ENCODE assay signal across 8 mouse cellular contexts in genomic region chr2:37421903-37422302, GRCm38 (mm10). TPM values are rescaled to one million over a fixed set of nuclear protein-coding genes. Genes with fewer than 3 reads are reported as not detected.
DNase-seq lines count a peak whose midpoint lies in the region; ATAC-seq and TF ChIP-seq lines count a peak whose summit lies in the region.

No protein-coding gene starts in this region.

- peak overlapping the region; percentile 84 to 95 for H3K27ac ChIP-seq in heart, embryonic 14.5 days (replicated peaks in 1 of 2; ENCODE audit: control insufficient read depth in 1 of 2, insufficient read depth in 1 of 2, low read depth in 2 of 2, low read length in 2 of 2)
- no peak overlapping the region for H3K27ac ChIP-seq in ES-E14 (ENCODE audit: insufficient read depth, low read depth, low read length, poor library complexity, severe bottlenecking)
- peak overlapping the region; percentile 91 for H3K27ac ChIP-seq in forebrain, embryonic 16.5 days (ENCODE audit: low read length)
- H3K27ac ChIP-seq in liver, postnatal 0 days (ENCODE audit: low read depth) = peak overlapping the region; percentile 92

- ATAC-seq in heart, embryonic 14.5 days (ENCODE audit: insufficient number of reproducible peaks, insufficient read depth, low FRiP score, low read depth) = no peak
- no peak for ATAC-seq in forebrain, embryonic 16.5 days
- ATAC-seq in liver, postnatal 0 days = no peak
- ATAC-seq in CD4-positive, CD25-positive, alpha-beta regulatory T cell, adult 4 months = no peak

- WGBS in heart, embryonic 14.5 days = 8% methylated on average over 3 of the region's 3 CpGs
- WGBS in forebrain, embryonic 16.5 days = under 1% methylated on average over 3 of the region's 3 CpGs
- WGBS in liver, postnatal 0 days (ENCODE audit: insufficient replicate concordance) = 9% methylated on average over 3 of the region's 3 CpGs

- H3K4me1 ChIP-seq in heart, embryonic 14.5 days (ENCODE audit: control insufficient read depth in 2 of 2, insufficient read depth in 2 of 2, low read length in 2 of 2) = peaks cover 0 to 12% of the 10 kb centered on the region in 2 experiments; a peak in 2 of 4 replicates
- H3K4me1 ChIP-seq in ES-E14 (ENCODE audit: control insufficient read depth in 2 of 2, insufficient read depth in 2 of 2, low read length in 2 of 2, poor library complexity in 1 of 2) = peaks cover 0 to 4% of the 10 kb centered on the region in 2 experiments; a peak in 1 of 4 replicates
- H3K4me1 ChIP-seq in forebrain, embryonic 16.5 days (replicated peaks; ENCODE audit: control insufficient read depth, insufficient read depth, low read length) = peaks cover 8% of the 10 kb centered on the region; the same call in 1 of the 2 replicates
- peaks cover 8% of the 10 kb centered on the region for H3K4me1 ChIP-seq in liver, postnatal 0 days (ENCODE audit: insufficient read depth)

- intact Hi-C loops in heart, postnatal 14 days (cut with DNase I) = loop anchor here (5.0 kb wide), 2 partner anchors 35 to 65 kb away; no protein-coding TSS in a partner anchor

- peak overlapping the region; percentile 91 for H3K4me2 ChIP-seq in heart, embryonic 14.5 days (ENCODE audit: low read length)
- H3K4me2 ChIP-seq in forebrain, embryonic 16.5 days (ENCODE audit: low read length) = peak overlapping the region; percentile 85
- peak overlapping the region; percentile 96 for H3K4me2 ChIP-seq in liver, postnatal 0 days (ENCODE audit: low read depth, low read length)

- H3K27me3 ChIP-seq in heart, embryonic 14.5 days (ENCODE audit: control insufficient read depth, insufficient read depth, low read length) = no peaks in the 10 kb centered on the region
- H3K27me3 ChIP-seq in forebrain, embryonic 16.5 days (replicated peaks; ENCODE audit: control insufficient read depth, insufficient read depth, low read length) = no peaks in the 10 kb centered on the region
- H3K27me3 ChIP-seq in liver, postnatal 0 days (ENCODE audit: insufficient read depth, low read length) = no peaks in the 10 kb centered on the region

- in situ Hi-C loops in ES-E14 (cut with MboI; ENCODE audit: low sequenced_read_pairs in 2 of 2, unreplicated experiment in 2 of 2) = no loop called here

- no peak for DNase-seq in heart, postnatal 14 days
- no peak for DNase-seq in ES-E14 (ENCODE audit: low read depth, low spot score)
- DNase-seq in liver, postnatal 0 days = no peak
- DNase-seq in Muller cell, postnatal 12 days (ENCODE audit: inconsistent ontology term) = no peak
- DNase-seq in cerebellum, adult 9-11 months = no peak

- no peaks in the 10 kb centered on the region for H3K9me3 ChIP-seq in heart, embryonic 14.5 days (ENCODE audit: control insufficient read depth, low read length)
- H3K9me3 ChIP-seq in ES-E14 (ENCODE audit: control insufficient read depth, insufficient read depth, low read depth, low read length) = no peaks in the 10 kb centered on the region
- no peaks in the 10 kb centered on the region for H3K9me3 ChIP-seq in forebrain, embryonic 16.5 days (ENCODE audit: control insufficient read depth, low read length)
- no peaks in the 10 kb centered on the region for H3K9me3 ChIP-seq in liver, postnatal 0 days (ENCODE audit: low read length)

- no peak for TF ChIP-seq EP300 in liver, postnatal 0 days (IDR thresholded peaks at IDR 0.05; ENCODE audit: low read depth)

- H3K4me3 ChIP-seq in heart, embryonic 14.5 days (ENCODE audit: control insufficient read depth in 1 of 2, insufficient read depth in 1 of 2, low read depth in 1 of 2, low read length in 2 of 2) = peak overlapping the region; percentile 97 to 100
- peak overlapping the region; percentile 99 for H3K4me3 ChIP-seq in ES-E14 (ENCODE audit: insufficient read depth in 1 of 2, low read depth in 1 of 2, low read length in 2 of 2, poor library complexity in 1 of 2, severe bottlenecking in 1 of 2)
- H3K4me3 ChIP-seq in forebrain, embryonic 16.5 days (replicated peaks; ENCODE audit: low read length) = peak overlapping the region; percentile 98
- peak overlapping the region; percentile 99 for H3K4me3 ChIP-seq in liver, postnatal 0 days (ENCODE audit: low read depth, low read length)

- peak overlapping the region; percentile 99 for H3K9ac ChIP-seq in heart, embryonic 14.5 days (ENCODE audit: low read length)
- H3K9ac ChIP-seq in ES-E14 (ENCODE audit: insufficient read depth, low read depth, low read length, poor library complexity, severe bottlenecking) = peak overlapping the region; percentile 100
- H3K9ac ChIP-seq in forebrain, embryonic 16.5 days (replicated peaks; ENCODE audit: low read depth, low read length) = peak overlapping the region; percentile 86
- peak overlapping the region; percentile 99 for H3K9ac ChIP-seq in liver, postnatal 0 days (replicated peaks)

- TF ChIP-seq CTCF in liver, postnatal 0 days (IDR thresholded peaks at IDR 0.05; ENCODE audit: low read depth) = no peak

- 0 out of 2 replicates have a peak, but pooled peaks cover 8% of the 10 kb centered on the region for H3K36me3 ChIP-seq in heart, embryonic 14.5 days (ENCODE audit: control insufficient read depth, insufficient read depth, low read length)
- H3K36me3 ChIP-seq in ES-E14 (ENCODE audit: control insufficient read depth, insufficient read depth, low read length, poor library complexity, severe bottlenecking) = no peaks in the 10 kb centered on the region
- H3K36me3 ChIP-seq in forebrain, embryonic 16.5 days (ENCODE audit: control insufficient read depth, insufficient read depth) = no peaks in the 10 kb centered on the region
- H3K36me3 ChIP-seq in liver, postnatal 0 days (replicated peaks; ENCODE audit: insufficient read depth, low read length) = no peaks in the 10 kb centered on the region; the same call in 1 of the 2 replicates

TF ChIP-seq in ES-E14, 5 proteins besides CTCF, POLR2A, EP300 and RAD21:
- no peak for TF ChIP-seq CHD2 (IDR thresholded peaks at IDR 0.05; ENCODE audit: low read depth, low read length)
- TF ChIP-seq MAFK (IDR thresholded peaks at IDR 0.05; ENCODE audit: insufficient read depth, low read depth, low read length) = no peak
- no peak for TF ChIP-seq ZNF384 (IDR thresholded peaks at IDR 0.05; ENCODE audit: low read depth, low read length)
- no peak for TF ChIP-seq ZC3H11A (IDR thresholded peaks at IDR 0.05; ENCODE audit: borderline replicate concordance, low read depth, low read length)
- TF ChIP-seq HCFC1 (IDR thresholded peaks at IDR 0.05; ENCODE audit: borderline replicate concordance, insufficient read depth, low read length) = no peak

RNA-seq across cellular contexts. Expression of gene Rc3h2, which starts 0.8 kb away (rescaled TPM):
- polyA plus RNA-seq in heart, embryonic 14.5 days (2014; fragmentation: Nextera tagmentation; extraction: Ambion mirVana) = 14.9 and 15.4 TPM in 2 replicates
- 10 to 100 TPM; 41.6 to 47.5 TPM for total RNA-seq in heart, postnatal 14 days (2021)
- 40.5 and 41.5 TPM in 2 replicates for total RNA-seq in ES-E14 (2012; rRNA removed)
- 23.6 and 28.1 TPM in 2 replicates for polyA plus RNA-seq in forebrain, embryonic 16.5 days (2015; fragmentation: Nextera tagmentation; extraction: Ambion mirVana)
- 2.7 and 3.0 TPM in 2 replicates for polyA plus RNA-seq in liver, postnatal 0 days (2015; fragmentation: Nextera tagmentation; extraction: Ambion mirVana)
- polyA plus RNA-seq in CD4-positive, CD25-positive, alpha-beta regulatory T cell, adult 4 months (2017; shearing (Covaris generic)) = 10 to 100 TPM; 24.3 to 27.3 TPM

RNA-seq across cellular contexts. Expression of gene Zbtb26, which starts 21.0 kb away (rescaled TPM):
- polyA plus RNA-seq in heart, embryonic 14.5 days (2014; fragmentation: Nextera tagmentation; extraction: Ambion mirVana) = 5.1 and 5.4 TPM in 2 replicates
- total RNA-seq in heart, postnatal 14 days (2021) = 1 to 10 TPM; 5.5 to 6.2 TPM
- total RNA-seq in ES-E14 (2012; rRNA removed) = 11.9 and 12.4 TPM in 2 replicates
- polyA plus RNA-seq in forebrain, embryonic 16.5 days (2015; fragmentation: Nextera tagmentation; extraction: Ambion mirVana) = 8.9 and 9.2 TPM in 2 replicates
- 0.83 and 1.4 TPM in 2 replicates for polyA plus RNA-seq in liver, postnatal 0 days (2015; fragmentation: Nextera tagmentation; extraction: Ambion mirVana)
- polyA plus RNA-seq in CD4-positive, CD25-positive, alpha-beta regulatory T cell, adult 4 months (2017; shearing (Covaris generic)) = 1 to 10 TPM; 4.1 to 4.3 TPM

RNA-seq across cellular contexts. Expression of gene Zbtb6, which starts 21.1 kb away (rescaled TPM):
- 2.5 and 2.9 TPM in 2 replicates for polyA plus RNA-seq in heart, embryonic 14.5 days (2014; fragmentation: Nextera tagmentation; extraction: Ambion mirVana)
- 1 to 10 TPM; 5.0 to 5.6 TPM for total RNA-seq in heart, postnatal 14 days (2021)
- 8.0 and 10.8 TPM in 2 replicates for total RNA-seq in ES-E14 (2012; rRNA removed)
- polyA plus RNA-seq in forebrain, embryonic 16.5 days (2015; fragmentation: Nextera tagmentation; extraction: Ambion mirVana) = 24.2 and 25.1 TPM in 2 replicates
- polyA plus RNA-seq in liver, postnatal 0 days (2015; fragmentation: Nextera tagmentation; extraction: Ambion mirVana) = 1.3 and 1.4 TPM in 2 replicates
- 1 to 10 TPM; 5.2 to 5.3 TPM for polyA plus RNA-seq in CD4-positive, CD25-positive, alpha-beta regulatory T cell, adult 4 months (2017; shearing (Covaris generic))

RNA-seq across cellular contexts. Expression of gene Rabgap1, which starts 21.2 kb away (rescaled TPM):
- 34.1 and 40.6 TPM in 2 replicates for polyA plus RNA-seq in heart, embryonic 14.5 days (2014; fragmentation: Nextera tagmentation; extraction: Ambion mirVana)
- total RNA-seq in heart, postnatal 14 days (2021) = 10 to 100 TPM; 41.3 to 42.4 TPM
- 40.2 and 41.0 TPM in 2 replicates for total RNA-seq in ES-E14 (2012; rRNA removed)
- 63.2 and 65.3 TPM in 2 replicates for polyA plus RNA-seq in forebrain, embryonic 16.5 days (2015; fragmentation: Nextera tagmentation; extraction: Ambion mirVana)
- 5.6 and 6.2 TPM in 2 replicates for polyA plus RNA-seq in liver, postnatal 0 days (2015; fragmentation: Nextera tagmentation; extraction: Ambion mirVana)
- 10 to 100 TPM; 42.1 to 56.4 TPM for polyA plus RNA-seq in CD4-positive, CD25-positive, alpha-beta regulatory T cell, adult 4 months (2017; shearing (Covaris generic))
